Mouse (Mus musculus): Measurements from ENCODE around the gene E2f8.

The E2f8 gene

GRCm38 (mm10) chr7:48853496-48853895, 27.9 kb downstream of the E2f8 start:
- no peak for DNase-seq (ENCODE audit: low spot score)

- no peak for DNase-seq (ENCODE audit: low spot score)
Observed at GRCm38 (mm10) chr7:48851529-48852104, 29.8 kb downstream of the E2f8 start.

- DNase-seq (ENCODE audit: low spot score), result no peak
Observed at GRCm38 (mm10) chr7:48847820-48848650, 33.4 kb downstream of the E2f8 start, which contains the start of gene Csrp3. TSS of gene Csrp3 (minus strand) at chr7:48848033.

GRCm38 (mm10) chr7:48846755-48847154, 34.6 kb downstream of the E2f8 start:
- no peak for DNase-seq (ENCODE audit: low spot score)

- no peak for DNase-seq (ENCODE audit: low spot score)
Observed at GRCm38 (mm10) chr7:48845213-48845973, 36.0 kb downstream of the E2f8 start.

GRCm38 (mm10) chr7:48843541-48843940, 37.9 kb downstream of the E2f8 start:
- DNase-seq (ENCODE audit: low spot score), result no peak

GRCm38 (mm10) chr7:48842353-48842752, 39.0 kb downstream of the E2f8 start:
- DNase-seq (ENCODE audit: low spot score), result no peak

GRCm38 (mm10) chr7:48841538-48841937, 39.9 kb downstream of the E2f8 start:
- no peak for DNase-seq (ENCODE audit: low spot score)

GRCm38 (mm10) chr7:48840545-48840944, 40.9 kb downstream of the E2f8 start:
- no peak for DNase-seq (ENCODE audit: low spot score)

GRCm38 (mm10) chr7:48838434-48838833, 43.0 kb downstream of the E2f8 start:
- DNase-seq (ENCODE audit: low spot score), result no peak

- DNase-seq (ENCODE audit: low spot score), result no peak
Observed at GRCm38 (mm10) chr7:48836949-48837348, 44.4 kb downstream of the E2f8 start.

- no peak for DNase-seq (ENCODE audit: low spot score)
Observed at GRCm38 (mm10) chr7:48834989-48835626, 46.3 kb downstream of the E2f8 start.

- no peak for DNase-seq (ENCODE audit: low spot score)
Observed at GRCm38 (mm10) chr7:48834371-48834970, 46.9 kb downstream of the E2f8 start.

GRCm38 (mm10) chr7:48832735-48833134, 48.7 kb downstream of the E2f8 start:
- DNase-seq (ENCODE audit: low spot score), result no peak

GRCm38 (mm10) chr7:48830395-48830794, 51.0 kb downstream of the E2f8 start:
- DNase-seq (ENCODE audit: low spot score), result no peak

- no peak for DNase-seq (ENCODE audit: low spot score)
Observed at GRCm38 (mm10) chr7:48829177-48829910, 52.1 kb downstream of the E2f8 start.

- DNase-seq (ENCODE audit: low spot score), result no peak
Observed at GRCm38 (mm10) chr7:48825170-48825569, 56.2 kb downstream of the E2f8 start.

- no peak for DNase-seq (ENCODE audit: low spot score)
Observed at GRCm38 (mm10) chr7:48824671-48825070, 56.7 kb downstream of the E2f8 start.

- no peak for DNase-seq (ENCODE audit: low spot score)
Observed at GRCm38 (mm10) chr7:48823621-48824020, 57.8 kb downstream of the E2f8 start.

- no peak for DNase-seq (ENCODE audit: low spot score)
Observed at GRCm38 (mm10) chr7:48821654-48822053, 59.7 kb downstream of the E2f8 start.
